Mouse (Mus musculus) intestine, embryonic 14.5 days (tissue): ENCODE measurements at regions not wholly inside any gene's neighbourhood (a gene's known extent, or its start where the extent isn't known, plus 50 kb on each side); places are given as distances from the start of the nearest gene placed in this dataset.

ENCODE experiments used
- ATAC-seq: fragments of 200-750 bp; cut with Nextera tagmentation; replicated peaks from 2 replicates; pipeline ENCODE4 v1.8.0; 2017; ENCODE audit warnings: low read depth, moderate number of reproducible peaks, moderate TSS enrichment, moderate library complexity; ENCODE audit not compliant: low FRiP score, low TSS enrichment
- DNase-seq: peaks from one replicate; pipeline ENCODE4 v3.0.0-alpha.2; 2018; ENCODE audit warnings: low spot score
- H3K27ac ChIP-seq: fragments of 300-500 bp; sonication (generic); 2 replicates; pipeline ENCODE4 v1.5.1; 2014; ENCODE audit warnings: low read depth, mild to moderate bottlenecking, control low read depth
- H3K27me3 ChIP-seq: fragments of 300-500 bp; sonication (generic); replicated peaks from 2 replicates; pipeline ENCODE4 v1.6.1; 2014; ENCODE audit warnings: low read length, control low read depth; ENCODE audit not compliant: control insufficient read depth, insufficient read depth
- H3K36me3 ChIP-seq: fragments of 300-500 bp; sonication (generic); 2 replicates; pipeline ENCODE4 v1.6.1; 2014; ENCODE audit warnings: low read length, control low read depth; ENCODE audit not compliant: control insufficient read depth, insufficient read depth
- H3K4me1 ChIP-seq: fragments of 300-500 bp; sonication (generic); replicated peaks from 2 replicates; pipeline ENCODE4 v1.6.1; 2014; ENCODE audit warnings: low read length, control low read depth, mixed read lengths; ENCODE audit not compliant: control insufficient read depth, insufficient read depth
- H3K4me2 ChIP-seq: fragments of 300-500 bp; sonication (generic); 2 replicates; pipeline ENCODE4 v1.6.1; 2014; ENCODE audit warnings: low read length
- H3K4me3 ChIP-seq: fragments of 300-500 bp; sonication (generic); 2 replicates; pipeline ENCODE4 v1.5.1; 2014; ENCODE audit warnings: low read depth, low read length, control low read depth, mixed read lengths
- H3K9ac ChIP-seq: fragments of 300-500 bp; sonication (generic); 2 replicates; pipeline ENCODE4 v1.6.1; 2014; ENCODE audit warnings: mild to moderate bottlenecking, low read length
- H3K9me3 ChIP-seq: fragments of 300-500 bp; sonication (generic); 2 replicates; pipeline ENCODE4 v1.6.1; 2016; ENCODE audit warnings: low read length, control low read depth; ENCODE audit not compliant: control insufficient read depth
- WGBS: fragments of 180-500 bp; shearing (Covaris S2); extraction: QIAGEN DNeasy Blood & Tissue Kit; methylation state at CpG from one replicate; pipeline ENCODE4 v1.1.7; 2014; 5-methylcytosine and 5-hydroxymethylcytosine counted together

- Histone ChIP-seq H3K27ac (no peak overlapping the region), H3K9me3 (no peaks in the 10 kb centered on the region), H3K36me3 (no peaks in the 10 kb centered on the region), H3K4me2 (no peak overlapping the region), H3K4me3 (no peak overlapping the region), H3K27me3 (no peaks in the 10 kb centered on the region), H3K9ac (no peak overlapping the region), H3K4me1 (no peaks in the 10 kb centered on the region)
- ATAC-seq (no peak), DNase-seq (no peak)
- 78% methylated on average over 5 of the region's 5 CpGs for WGBS
Observed at GRCm38 (mm10) chr12:7739352-7739994, 238.0 kb upstream of the Apob start.

- no peak for ATAC-seq
- WGBS: 39% methylated on average over 2 of the region's 2 CpGs
Observed at GRCm38 (mm10) chr12:7746708-7747107, 230.7 kb upstream of the Apob start.

GRCm38 (mm10) chr12:7749319-7750238 lies 227.9 kb upstream of the Apob start:
- no peaks in the 10 kb centered on the region for H3K4me1 ChIP-seq
- no peak overlapping the region for H3K4me2 ChIP-seq
- H3K27me3 ChIP-seq: no peaks in the 10 kb centered on the region
- H3K27ac ChIP-seq: no peak overlapping the region
- H3K9me3 ChIP-seq: no peaks in the 10 kb centered on the region
- DNase-seq (no peak), ATAC-seq (no peak)
- H3K36me3 ChIP-seq: no peaks in the 10 kb centered on the region
- H3K9ac ChIP-seq: no peak overlapping the region
- no peak overlapping the region for H3K4me3 ChIP-seq
- 52% methylated on average over 5 of the region's 5 CpGs for WGBS

More at GRCm38 (mm10) chr12:7746708-7747107, 230.7 kb upstream of the Apob start:
- Histone ChIP-seq H3K27ac (no peak overlapping the region), H3K9ac (no peak overlapping the region), H3K9me3 (no peaks in the 10 kb centered on the region), H3K4me2 (no peak overlapping the region), H3K4me3 (no peak overlapping the region), H3K27me3 (no peaks in the 10 kb centered on the region), H3K4me1 (no peaks in the 10 kb centered on the region), H3K36me3 (no peaks in the 10 kb centered on the region)
- DNase-seq: no peak

- no peak overlapping the region for H3K4me2 ChIP-seq
Observed at GRCm38 (mm10) chr12:7754861-7755260, 222.6 kb upstream of the Apob start.

GRCm38 (mm10) chr12:7764795-7765697 lies 212.4 kb upstream of the Apob start:
- WGBS: 77% methylated on average over 11 of the region's 11 CpGs
- no peak overlapping the region for H3K9ac ChIP-seq
- no peaks in the 10 kb centered on the region for H3K36me3 ChIP-seq
- H3K27ac ChIP-seq: no peak overlapping the region
- no peak overlapping the region for H3K4me3 ChIP-seq
- H3K4me2 ChIP-seq: no peak overlapping the region
- ATAC-seq (no peak), DNase-seq (no peak)
- H3K4me1 ChIP-seq: no peaks in the 10 kb centered on the region
- no peaks in the 10 kb centered on the region for H3K9me3 ChIP-seq
- H3K27me3 ChIP-seq: no peaks in the 10 kb centered on the region

More at GRCm38 (mm10) chr12:7754861-7755260, 222.6 kb upstream of the Apob start:
- 83% methylated on average over 5 of the region's 5 CpGs for WGBS
- no peak for DNase-seq
- Histone ChIP-seq H3K36me3 (no peaks in the 10 kb centered on the region), H3K9me3 (no peaks in the 10 kb centered on the region), H3K4me1 (no peaks in the 10 kb centered on the region), H3K27ac (no peak overlapping the region), H3K4me3 (no peak overlapping the region), H3K27me3 (no peaks in the 10 kb centered on the region), H3K9ac (no peak overlapping the region)
- ATAC-seq: no peak

- H3K4me3 ChIP-seq: no peak overlapping the region
- H3K4me2 ChIP-seq: no peak overlapping the region
- H3K27me3 ChIP-seq: no peaks in the 10 kb centered on the region
- no peak overlapping the region for H3K9ac ChIP-seq
- WGBS: 20% methylated on average over 3 of the region's 3 CpGs
- H3K36me3 ChIP-seq: no peaks in the 10 kb centered on the region
- no peaks in the 10 kb centered on the region for H3K4me1 ChIP-seq
- ATAC-seq (no peak), DNase-seq (no peak)
- H3K27ac ChIP-seq: no peak overlapping the region
- no peaks in the 10 kb centered on the region for H3K9me3 ChIP-seq
Observed at GRCm38 (mm10) chr12:7774127-7774526, 203.3 kb upstream of the Apob start.

- no peak overlapping the region for H3K4me3 ChIP-seq
- H3K9me3 ChIP-seq: no peaks in the 10 kb centered on the region
- H3K9ac ChIP-seq: no peak overlapping the region
- H3K27me3 ChIP-seq: no peaks in the 10 kb centered on the region
- 79% methylated on average over 3 of the region's 3 CpGs for WGBS
- no peaks in the 10 kb centered on the region for H3K36me3 ChIP-seq
- ATAC-seq (peak; percentile 47; the same call in 1 of the 2 replicates), DNase-seq (no peak)
- no peaks in the 10 kb centered on the region for H3K4me1 ChIP-seq
- H3K4me2 ChIP-seq: no peak overlapping the region
- no peak overlapping the region for H3K27ac ChIP-seq
Observed at GRCm38 (mm10) chr12:7776335-7776734, 201.1 kb upstream of the Apob start.
